Comparison of ENCODE assay signal across 7 mouse cellular contexts in genomic region chr2:119674525-119675214, GRCm38 (mm10). TPM values are rescaled to one million over a fixed set of nuclear protein-coding genes. Genes with fewer than 3 reads are reported as not detected.
DNase-seq lines count a peak whose midpoint lies in the region; ATAC-seq lines count a peak whose summit lies in the region.

TSS of gene Rtf1 (plus strand) at chr2:119675068.

- H3K36me3 ChIP-seq in intestine, embryonic 15.5 days: no peaks in the 10 kb centered on the region
- H3K36me3 ChIP-seq in midbrain, embryonic 10.5 days: peaks cover 8% of the 10 kb centered on the region

- no peaks in the 10 kb centered on the region for H3K9me3 ChIP-seq in intestine, embryonic 15.5 days
- H3K9me3 ChIP-seq in midbrain, embryonic 10.5 days (replicated peaks): no peaks in the 10 kb centered on the region

- WGBS in intestine, embryonic 15.5 days: under 1% methylated on average over 48 of the region's 58 CpGs
- WGBS in midbrain, embryonic 10.5 days: 1% methylated on average over 57 of the region's 58 CpGs

- peak; percentile 99 for ATAC-seq in intestine, embryonic 15.5 days

- peak within 1 kb of the TSS; percentile 84 for H3K27ac ChIP-seq in intestine, embryonic 15.5 days
- H3K27ac ChIP-seq in midbrain, embryonic 10.5 days (replicated peaks): peak within 1 kb of the TSS; percentile 93

- no peaks in the 10 kb centered on the region for H3K27me3 ChIP-seq in intestine, embryonic 15.5 days (replicated peaks)
- H3K27me3 ChIP-seq in midbrain, embryonic 10.5 days (ENCODE audit: low read depth, poor library complexity, severe bottlenecking): 0 out of 2 replicates have a peak, but pooled peaks cover 4% of the 10 kb centered on the region

- peak; percentile 95 to 98 for DNase-seq in adrenal gland, adult (ENCODE audit: inconsistent age in 2 of 2, low spot score in 1 of 2)
- peak; percentile 92 for DNase-seq in embryo, embryonic 10.5 days (ENCODE audit: low spot score)
- peak; percentile 92 for DNase-seq in gastrocnemius, postnatal 25 days
- peak; percentile 94 for DNase-seq in left cerebral cortex, postnatal 25 days (ENCODE audit: low spot score in 2 of 2)
- peak; percentile 95 for DNase-seq in midbrain, embryonic 10.5 days (ENCODE audit: low spot score)
- DNase-seq in right cerebral cortex, postnatal 4 days: peak; percentile 100

- H3K9ac ChIP-seq in intestine, embryonic 15.5 days: peak within 1 kb of the TSS; percentile 99

- H3K4me3 ChIP-seq in intestine, embryonic 15.5 days (replicated peaks): peak within 1 kb of the TSS; percentile 99
- H3K4me3 ChIP-seq in midbrain, embryonic 10.5 days: peak within 1 kb of the TSS; percentile 99

- intact Hi-C loops in left cerebral cortex, postnatal 25 days (cut with DNase I): loop anchor here (5.0 kb wide), 2 partner anchors 82 to 132 kb away; no protein-coding TSS in a partner anchor

- H3K4me2 ChIP-seq in intestine, embryonic 15.5 days (replicated peaks): peak within 1 kb of the TSS; percentile 79

- H3K4me1 ChIP-seq in intestine, embryonic 15.5 days (replicated peaks): 0 out of 2 replicates have a peak, but pooled peaks cover 2% of the 10 kb centered on the region
- H3K4me1 ChIP-seq in midbrain, embryonic 10.5 days: peaks cover 25% of the 10 kb centered on the region

RNA-seq across cellular contexts. Expression of gene Rtf1, which starts in this region (rescaled TPM):
- 10 to 100 TPM; 18.4 to 22.0 TPM for total RNA-seq in gastrocnemius, postnatal 25 days (2021)
- 30.5 and 34.8 TPM in 2 replicates for polyA plus RNA-seq in intestine, embryonic 15.5 days (2015; fragmentation: Nextera tagmentation; extraction: Ambion mirVana)
- 10 to 100 TPM; 60.4 to 64.8 TPM for total RNA-seq in left cerebral cortex, postnatal 25 days (2021)
- 52.0 and 52.4 TPM in 2 replicates for polyA plus RNA-seq in midbrain, embryonic 10.5 days (2016; fragmentation: Nextera tagmentation; extraction: Ambion mirVana)

Comparison
In these comparisons a context has a peak if more than half of its experiments do, and no peak if none do; other contexts are left out.
1. Peak in every context shown above with its lines: DNase-seq, ATAC-seq, H3K4me3 ChIP-seq and H3K27ac ChIP-seq.